Mouse (Mus musculus) forebrain, postnatal 0 days (tissue): Measurements from ENCODE around the gene Lef1. TPM values are rescaled to one million over a fixed set of nuclear protein-coding genes. Genes with fewer than 3 reads are reported as not detected.
A peak's percentile ranks its signal among the peaks of the same experiment; 100 is the strongest.

Source experiments
- ATAC-seq: fragments of 200-750 bp; cut with Nextera tagmentation; 2 replicates; pipeline ENCODE4 v1.8.0; 2017; ENCODE audit warnings: mild to moderate bottlenecking, moderate library complexity
- DNase-seq: peaks from one replicate; pipeline ENCODE4 v3.0.0-alpha.2; 2015
- H3K27ac ChIP-seq: fragments of 300-500 bp; sonication (generic); 2 replicates; pipeline ENCODE4 v1.5.1; 2014; ENCODE audit warnings: low read depth, mild to moderate bottlenecking, antibody characterized with exemption, low read length, moderate library complexity, mixed read lengths
- H3K27me3 ChIP-seq: fragments of 300-500 bp; sonication (generic); 2 replicates; pipeline ENCODE4 v1.6.1; 2014; ENCODE audit warnings: mild to moderate bottlenecking, low read length, mixed read lengths; ENCODE audit not compliant: insufficient read depth
- H3K36me3 ChIP-seq: fragments of 300-500 bp; sonication (generic); 2 replicates; pipeline ENCODE4 v1.6.1; 2014; ENCODE audit warnings: mild to moderate bottlenecking, moderate library complexity; ENCODE audit not compliant: insufficient read depth
- H3K4me1 ChIP-seq: fragments of 300-500 bp; sonication (generic); 2 replicates; pipeline ENCODE4 v1.6.1; 2014; ENCODE audit warnings: antibody characterized with exemption; ENCODE audit not compliant: insufficient read depth
- H3K4me2 ChIP-seq: fragments of 300-500 bp; sonication (generic); 2 replicates; pipeline ENCODE4 v1.6.1; 2014; ENCODE audit warnings: low read depth, mild to moderate bottlenecking, moderate library complexity
- H3K4me3 ChIP-seq: fragments of 300-500 bp; sonication (generic); 2 replicates; pipeline ENCODE4 v1.5.1; 2014; ENCODE audit warnings: low read depth, low read length, mixed read lengths
- H3K9ac ChIP-seq: fragments of 300-500 bp; sonication (generic); 2 replicates; pipeline ENCODE4 v1.6.1; 2014; ENCODE audit warnings: mild to moderate bottlenecking
- H3K9me3 ChIP-seq: fragments of 300-500 bp; sonication (generic); 2 replicates; pipeline ENCODE4 v1.6.1; 2016; ENCODE audit warnings: low read length
- CTCF ChIP-seq: sonication (generic); IDR thresholded peaks from 2 replicates; pipeline ENCODE4 v1.5.1; 2016; ENCODE audit warnings: antibody characterized with exemption, control low read depth, low read depth
- WGBS: fragments of 180-500 bp; shearing (Covaris S2); extraction: QIAGEN DNeasy Blood & Tissue Kit; methylation state at CpG from one replicate; pipeline ENCODE4 v1.1.7; 2014; 5-methylcytosine and 5-hydroxymethylcytosine counted together
- polyA plus RNA-seq: library from polyadenylated mRNA; unstranded; fragments of >200 nt; fragmentation: Nextera tagmentation; extraction: Ambion mirVana; gene quantifications from 2 replicates; pipeline ENCODE4 v1.2.1, GENCODE M21; 2015
- total RNA-seq: library from RNA; depleted of rRNA; stranded (reverse); fragments of >200 nt; gene quantifications from 2 replicates; pipeline ENCODE4 v1.2.3, GENCODE M21; 2014

Lef1 gene
- total and polyA plus RNA-seq, 2 experiments from 2014 or later: 12.1 to 15.3 TPM

DNA sequence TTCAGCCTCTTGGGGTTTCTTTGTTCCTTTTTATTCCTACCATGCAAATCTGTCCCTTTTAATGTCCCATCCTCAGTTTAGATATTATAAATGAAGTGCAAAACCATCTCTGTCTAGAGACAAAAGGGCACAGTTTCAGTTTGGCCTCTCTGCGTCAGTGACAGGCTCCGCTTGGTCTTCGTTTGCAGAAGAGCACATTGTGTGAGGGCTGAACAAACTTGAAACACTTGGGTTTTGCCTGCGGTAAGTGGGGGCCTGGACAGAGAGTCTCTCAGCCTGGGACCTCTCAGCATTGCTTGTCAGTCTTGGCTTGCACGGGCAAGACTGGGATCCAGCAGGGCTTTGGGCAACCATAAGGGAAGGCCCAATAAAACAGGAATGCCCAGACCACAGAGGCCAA, 75.9 kb downstream of the Lef1 start:
- Histone ChIP-seq H3K4me1 (no peaks in the 10 kb centered on the region), H3K9ac (no peak overlapping the region), H3K27ac (no peak overlapping the region), H3K36me3 (no peaks in the 10 kb centered on the region), H3K4me2 (no peak overlapping the region), H3K9me3 (no peaks in the 10 kb centered on the region), H3K27me3 (no peaks in the 10 kb centered on the region), H3K4me3 (no peak overlapping the region)
- WGBS: 87% methylated on average over 5 of the region's 5 CpGs
- DNase-seq (no peak), ATAC-seq (no peak)
- no peak for TF ChIP-seq CTCF

DNA sequence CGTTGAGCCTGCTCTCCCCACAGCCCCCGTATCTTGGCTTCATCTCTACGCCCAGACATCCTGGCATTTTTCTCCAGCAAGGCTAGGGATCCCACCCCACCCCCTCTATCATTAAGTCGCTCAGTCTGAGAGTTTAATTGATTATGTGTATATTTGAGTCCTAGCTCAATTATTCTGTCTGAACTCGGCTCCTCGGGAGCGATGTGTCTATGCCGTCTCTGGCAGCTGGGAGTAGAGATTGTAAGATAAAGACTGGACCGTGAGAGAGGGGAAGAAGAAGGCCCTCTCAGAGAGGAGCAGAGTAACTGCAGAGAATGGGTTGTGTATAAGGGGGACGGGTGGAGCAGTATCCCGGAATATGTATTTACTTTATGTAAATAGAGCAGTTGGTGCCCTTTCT, 80.0 kb downstream of the Lef1 start:
- H3K9me3 ChIP-seq: no peaks in the 10 kb centered on the region
- no peak for DNase-seq
- H3K27ac ChIP-seq: no peak overlapping the region
- ATAC-seq: 0 out of 2 replicates have a peak, but pooled peaks have one; percentile 12
- H3K36me3 ChIP-seq: no peaks in the 10 kb centered on the region
- no peak overlapping the region for H3K9ac ChIP-seq
- no peaks in the 10 kb centered on the region for H3K27me3 ChIP-seq
- H3K4me1 ChIP-seq: no peaks in the 10 kb centered on the region
- WGBS: 40% methylated on average over 11 of the region's 11 CpGs
- no peak for TF ChIP-seq CTCF
- H3K4me3 ChIP-seq: no peak overlapping the region
- H3K4me2 ChIP-seq: no peak overlapping the region

DNA sequence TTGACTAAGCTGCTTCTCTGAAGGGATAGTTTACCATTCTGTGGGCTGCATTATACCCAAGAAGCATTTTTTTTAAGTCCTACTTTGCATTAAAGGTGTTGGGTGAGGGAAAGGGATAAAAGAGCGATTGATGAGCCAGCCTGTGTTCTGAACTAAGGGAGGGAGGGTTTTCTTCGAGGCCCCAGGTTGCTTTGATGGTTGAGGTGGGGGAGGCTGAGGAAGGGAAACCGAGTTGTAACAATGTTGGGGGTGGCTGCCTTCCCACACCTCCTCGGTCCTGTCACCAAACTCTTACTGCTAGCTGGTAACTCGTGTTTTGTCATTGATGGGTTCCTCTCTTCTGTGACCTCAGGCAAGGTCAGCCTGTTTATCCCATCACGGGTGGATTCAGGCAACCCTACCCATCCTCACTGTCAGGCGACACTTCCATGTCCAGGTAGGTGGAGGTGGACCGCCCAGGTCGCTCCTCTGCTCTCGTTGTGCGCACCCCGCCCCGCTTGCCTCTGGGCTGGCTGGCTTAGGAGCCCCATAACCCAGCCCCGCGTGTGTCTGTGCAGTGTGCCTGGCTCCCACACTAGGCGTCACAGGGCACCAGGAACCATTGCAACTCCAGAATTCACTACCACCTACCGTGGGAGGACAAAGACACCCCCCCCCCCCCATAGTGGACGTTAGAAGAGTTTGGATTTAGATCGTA, 80.5 kb downstream of the Lef1 start:
- ATAC-seq: no peak
- no peaks in the 10 kb centered on the region for H3K9me3 ChIP-seq
- H3K9ac ChIP-seq: no peak overlapping the region
- no peak for DNase-seq
- no peak overlapping the region for H3K27ac ChIP-seq
- H3K27me3 ChIP-seq: no peaks in the 10 kb centered on the region
- no peak overlapping the region for H3K4me2 ChIP-seq
- 77% methylated on average over 19 of the region's 19 CpGs for WGBS
- no peak overlapping the region for H3K4me3 ChIP-seq
- no peaks in the 10 kb centered on the region for H3K4me1 ChIP-seq
- no peak for TF ChIP-seq CTCF
- H3K36me3 ChIP-seq: no peaks in the 10 kb centered on the region

GRCm38 (mm10) chr3:131191454-131191853, 81.2 kb downstream of the Lef1 start:
- ATAC-seq (peak; percentile 23; the same call in 1 of the 2 replicates), DNase-seq (no peak)
- 71% methylated on average over 7 of the region's 7 CpGs for WGBS
- Histone ChIP-seq H3K4me2 (no peak overlapping the region), H3K9ac (no peak overlapping the region), H3K27me3 (no peaks in the 10 kb centered on the region), H3K4me3 (no peak overlapping the region), H3K9me3 (no peaks in the 10 kb centered on the region), H3K4me1 (no peaks in the 10 kb centered on the region), H3K27ac (no peak overlapping the region), H3K36me3 (no peaks in the 10 kb centered on the region)
- TF ChIP-seq CTCF: no peak; the same call in 1 of the 2 replicates

DNA sequence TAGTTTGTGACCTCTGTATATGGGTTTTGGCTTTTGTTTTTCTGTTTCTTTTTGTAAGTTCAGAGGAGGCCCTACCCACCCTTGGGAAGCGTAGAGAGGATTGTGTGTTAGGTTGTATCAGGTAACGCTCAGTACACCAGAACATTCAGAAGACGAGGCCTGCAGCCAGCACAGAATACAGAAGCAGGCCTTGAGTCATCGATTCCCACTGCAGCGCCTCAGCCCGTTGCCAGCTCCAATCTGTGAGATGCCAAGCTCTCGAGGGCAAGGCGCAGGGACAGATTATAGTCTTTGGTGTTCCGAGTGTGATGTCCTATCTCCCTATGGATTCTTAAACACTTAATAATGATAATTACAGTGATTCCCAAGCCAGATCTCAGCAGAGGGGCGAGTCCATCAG, 85.8 kb downstream of the Lef1 start:
- Histone ChIP-seq H3K4me2 (no peak overlapping the region), H3K9me3 (no peaks in the 10 kb centered on the region), H3K36me3 (no peaks in the 10 kb centered on the region), H3K4me3 (no peak overlapping the region), H3K4me1 (no peaks in the 10 kb centered on the region), H3K27me3 (no peaks in the 10 kb centered on the region), H3K27ac (no peak overlapping the region), H3K9ac (no peak overlapping the region)
- ATAC-seq: no peak
- 47% methylated on average over 10 of the region's 10 CpGs for WGBS
- no peak for DNase-seq
- no peak for TF ChIP-seq CTCF

GRCm38 (mm10) chr3:131196507-131197019, 86.3 kb downstream of the Lef1 start:
- H3K4me3 ChIP-seq: no peak overlapping the region
- H3K9me3 ChIP-seq: no peaks in the 10 kb centered on the region
- no peaks in the 10 kb centered on the region for H3K36me3 ChIP-seq
- no peaks in the 10 kb centered on the region for H3K27me3 ChIP-seq
- no peak overlapping the region for H3K9ac ChIP-seq
- no peak for TF ChIP-seq CTCF
- H3K27ac ChIP-seq: no peak overlapping the region
- no peaks in the 10 kb centered on the region for H3K4me1 ChIP-seq
- no peak for ATAC-seq
- 69% methylated on average over 8 of the region's 8 CpGs for WGBS
- H3K4me2 ChIP-seq: no peak overlapping the region
- DNase-seq: no peak

GRCm38 (mm10) chr3:131198991-131199390, 88.7 kb downstream of the Lef1 start:
- peak overlapping the region; percentile 46; the same call in 1 of the 2 replicates for H3K27ac ChIP-seq
- H3K27me3 ChIP-seq: no peaks in the 10 kb centered on the region
- no peak overlapping the region for H3K4me2 ChIP-seq
- ATAC-seq (peak; percentile 77), DNase-seq (peak; percentile 52)
- H3K9me3 ChIP-seq: no peaks in the 10 kb centered on the region
- no peak for TF ChIP-seq CTCF
- H3K9ac ChIP-seq: no peak overlapping the region
- no peaks in the 10 kb centered on the region for H3K4me1 ChIP-seq
- no peaks in the 10 kb centered on the region for H3K36me3 ChIP-seq
- WGBS: 73% methylated on average over 3 of the region's 3 CpGs
- H3K4me3 ChIP-seq: no peak overlapping the region
